Mouse (Mus musculus) C2C12 (cell line): ENCODE measurements around the gene Kank1. TPM values are rescaled to one million over a fixed set of nuclear protein-coding genes. Genes with fewer than 3 reads are reported as not detected.

ENCODE experiments used
- H3K27me3 ChIP-seq: one replicate; pipeline ENCODE4 v1.6.1; 2011; ENCODE audit not compliant: control insufficient read depth, insufficient read depth, insufficient read length
- H3K36me3 ChIP-seq: one replicate; pipeline ENCODE4 v1.6.1; 2011; ENCODE audit not compliant: control insufficient read depth, insufficient read depth
- H3K4me3 ChIP-seq: one replicate; pipeline ENCODE4 v1.5.1; 2011; ENCODE audit warnings: mild to moderate bottlenecking, control low read depth; ENCODE audit not compliant: poor library complexity, insufficient read depth, severe bottlenecking
- H3K79me2 ChIP-seq: one replicate; pipeline ENCODE4 v1.6.1; 2011; ENCODE audit not compliant: control insufficient read depth, insufficient read depth
- H3K79me3 ChIP-seq: one replicate; pipeline ENCODE4 v1.6.1; 2011; ENCODE audit warnings: low read depth, control low read depth
- H3ac ChIP-seq: one replicate; pipeline ENCODE3; 2011; ENCODE audit warnings: low read depth; ENCODE audit not compliant: control insufficient read depth, insufficient read length
- CEBPB ChIP-seq: IDR thresholded peaks from one replicate; pipeline ENCODE4 v1.6.1; 2011; ENCODE audit warnings: low read depth, mild to moderate bottlenecking, control low read depth, moderate library complexity
- CTCF ChIP-seq: IDR thresholded peaks from one replicate; pipeline ENCODE4 v1.5.1; 2011; ENCODE audit not compliant: control insufficient read depth, insufficient read depth, insufficient read length
- FOSL1 ChIP-seq: IDR thresholded peaks from one replicate; pipeline ENCODE4 v1.8.0; 2011; ENCODE audit warnings: mild to moderate bottlenecking, low read length; ENCODE audit not compliant: poor library complexity, insufficient read depth, severe bottlenecking
- MAX ChIP-seq: IDR thresholded peaks from one replicate; pipeline ENCODE4 v1.6.1; 2011; ENCODE audit warnings: mild to moderate bottlenecking, control low read depth
- MYOD1 ChIP-seq: IDR thresholded peaks from one replicate; pipeline ENCODE4 v1.6.1; 2011; ENCODE audit warnings: low read depth; ENCODE audit not compliant: control insufficient read depth, insufficient read length
- MYOG ChIP-seq: IDR thresholded peaks from one replicate; pipeline ENCODE4 v1.6.1; 2011; ENCODE audit not compliant: control insufficient read depth, insufficient read length; ENCODE audit errors: extremely low read depth
- USF1 ChIP-seq: IDR thresholded peaks from one replicate; pipeline ENCODE4 v1.6.1; 2011; ENCODE audit warnings: low read depth, mild to moderate bottlenecking, control low read depth, moderate library complexity
- polyA plus RNA-seq: library from polyadenylated mRNA; unstranded; fragments of >200 nt; fragmentation: generic; extraction: Trizol; gene quantifications from one replicate; pipeline ENCODE4 v1.2.1, GENCODE M21; 2012; ENCODE audit warnings: missing spikeins

The Kank1 gene
- polyA plus RNA-seq, 1 experiment = 0.49 TPM

GRCm38 (mm10) chr19:25365698-25366097 lies 128.9 kb downstream of the Kank1 start:
- H3K27me3 ChIP-seq = no peaks in the 10 kb centered on the region
- H3K4me3 ChIP-seq = no peak overlapping the region
- no peaks in the 10 kb centered on the region for H3K79me2 ChIP-seq
- TF ChIP-seq FOSL1 = no peak
- TF ChIP-seq MAX = no peak
- no peak for TF ChIP-seq CTCF
- TF ChIP-seq USF1 = no peak
- no peak for TF ChIP-seq CEBPB
- TF ChIP-seq MYOD1 = no peak
- TF ChIP-seq MYOG = no peak
- no peaks in the 10 kb centered on the region for H3K36me3 ChIP-seq
- H3ac ChIP-seq = no peak overlapping the region
- no peaks in the 10 kb centered on the region for H3K79me3 ChIP-seq

DNA sequence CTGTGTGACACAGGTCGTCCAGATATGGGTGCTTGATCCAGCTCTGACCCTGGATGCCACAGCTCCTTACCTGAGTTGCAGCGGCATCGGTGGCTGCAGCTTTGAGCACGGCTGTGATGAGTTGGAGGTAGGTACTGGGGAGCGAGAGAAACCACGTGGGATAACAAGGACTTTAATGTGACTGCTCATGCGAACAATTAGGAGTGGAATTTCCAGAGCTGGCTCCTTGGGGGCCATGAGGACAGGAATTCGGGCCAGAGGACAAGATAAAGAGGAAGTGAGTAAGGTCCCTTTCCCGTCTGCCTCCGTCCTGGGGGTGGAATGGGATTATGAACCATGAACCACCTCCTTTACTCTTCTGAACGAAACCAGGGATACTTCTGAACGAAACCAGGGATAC lies 129.8 kb downstream of the Kank1 start:
- Histone ChIP-seq H3K27me3 (no peaks in the 10 kb centered on the region), H3K36me3 (no peaks in the 10 kb centered on the region), H3ac (no peak overlapping the region), H3K79me2 (no peaks in the 10 kb centered on the region), H3K4me3 (no peak overlapping the region), H3K79me3 (no peaks in the 10 kb centered on the region)
- TF ChIP-seq CEBPB (no peak), MAX (no peak)

- Histone ChIP-seq H3K27me3 (no peaks in the 10 kb centered on the region), H3ac (no peak overlapping the region), H3K79me3 (no peaks in the 10 kb centered on the region), H3K79me2 (no peaks in the 10 kb centered on the region), H3K36me3 (no peaks in the 10 kb centered on the region), H3K4me3 (no peak overlapping the region)
- TF ChIP-seq FOSL1 (no peak), USF1 (no peak), CEBPB (no peak), CTCF (no peak), MYOG (no peak), MYOD1 (no peak), MAX (no peak)
Observed at GRCm38 (mm10) chr19:25370428-25370827, 133.7 kb downstream of the Kank1 start.

DNA sequence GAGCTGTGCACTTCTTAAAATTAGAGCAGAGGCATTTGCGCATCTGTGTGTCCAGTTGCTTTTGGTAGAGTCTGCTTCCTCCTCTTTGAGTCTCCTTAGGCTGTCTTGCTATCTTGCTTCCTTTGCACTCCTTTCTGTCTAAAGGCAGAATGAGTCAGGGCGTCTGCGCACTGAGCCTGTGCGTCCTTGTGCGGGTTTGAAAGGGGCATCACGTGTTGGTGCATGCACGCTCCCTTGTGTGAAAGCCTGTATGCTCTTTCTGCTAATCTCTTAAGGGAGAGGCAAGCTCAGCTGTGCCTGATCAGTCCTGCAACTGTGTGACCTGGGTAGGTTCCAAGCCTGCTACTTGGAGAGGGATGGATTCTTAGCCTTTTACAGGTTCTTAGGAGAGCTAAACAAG lies 136.0 kb downstream of the Kank1 start:
- H3ac ChIP-seq = no peak overlapping the region
- H3K27me3 ChIP-seq = no peaks in the 10 kb centered on the region
- no peaks in the 10 kb centered on the region for H3K79me3 ChIP-seq
- H3K79me2 ChIP-seq = no peaks in the 10 kb centered on the region
- H3K36me3 ChIP-seq = no peaks in the 10 kb centered on the region
- TF ChIP-seq MYOG = no peak
- no peak for TF ChIP-seq MYOD1
- TF ChIP-seq FOSL1 = no peak
- no peak for TF ChIP-seq CTCF
- no peak for TF ChIP-seq MAX
- TF ChIP-seq USF1 = no peak
- no peak for TF ChIP-seq CEBPB
- H3K4me3 ChIP-seq = no peak overlapping the region

DNA sequence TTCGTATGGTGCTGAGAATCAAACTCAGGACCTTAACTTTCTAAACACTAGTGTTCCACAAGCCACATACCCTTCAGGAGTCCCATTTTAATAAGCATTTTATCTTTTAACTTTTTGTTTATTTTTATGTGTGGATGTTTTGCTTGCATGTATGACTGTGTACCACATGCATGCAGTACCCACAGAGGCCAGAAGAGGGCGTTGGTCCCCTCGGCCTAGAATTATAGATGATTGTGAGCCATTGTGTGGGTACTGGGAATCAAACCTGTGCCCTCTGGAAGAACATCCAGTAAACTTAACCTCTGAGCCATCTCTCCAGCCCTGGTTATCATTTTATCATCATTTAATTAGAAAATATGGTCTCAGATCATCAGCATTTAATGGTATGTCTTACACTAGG lies 136.8 kb downstream of the Kank1 start:
- Histone ChIP-seq H3ac (no peak overlapping the region), H3K79me3 (no peaks in the 10 kb centered on the region), H3K79me2 (no peaks in the 10 kb centered on the region), H3K36me3 (no peaks in the 10 kb centered on the region), H3K27me3 (no peaks in the 10 kb centered on the region), H3K4me3 (no peak overlapping the region)
- TF ChIP-seq MAX = no peak
- TF ChIP-seq USF1 = no peak
- no peak for TF ChIP-seq MYOD1
- no peak for TF ChIP-seq CEBPB
- TF ChIP-seq CTCF = no peak
- no peak for TF ChIP-seq FOSL1
- TF ChIP-seq MYOG = no peak

DNA sequence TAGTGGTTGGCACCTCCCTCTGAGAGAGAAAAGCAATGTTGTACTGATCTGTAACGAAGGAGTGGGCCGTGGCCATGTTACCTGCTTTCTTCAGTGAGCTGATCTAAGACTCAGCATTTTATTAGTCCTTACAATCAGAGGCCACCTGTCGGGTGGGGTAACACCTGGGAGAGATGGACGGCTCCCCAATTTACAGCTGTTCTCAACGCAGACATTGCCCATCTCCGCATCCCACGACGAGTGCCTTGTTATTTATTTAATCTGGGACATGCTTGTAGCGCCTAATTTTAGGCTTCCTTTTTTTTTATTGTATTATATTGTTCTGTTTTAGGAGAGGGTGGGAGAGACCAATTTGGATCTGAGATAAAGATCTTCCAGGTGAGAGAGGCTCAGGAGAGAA lies 137.4 kb downstream of the Kank1 start:
- no peaks in the 10 kb centered on the region for H3K27me3 ChIP-seq
- H3K79me2 ChIP-seq = no peaks in the 10 kb centered on the region
- H3K36me3 ChIP-seq = no peaks in the 10 kb centered on the region
- TF ChIP-seq MYOG = no peak
- no peak for TF ChIP-seq USF1
- no peak for TF ChIP-seq CEBPB
- TF ChIP-seq MAX = no peak
- no peak for TF ChIP-seq CTCF
- TF ChIP-seq FOSL1 = no peak
- TF ChIP-seq MYOD1 = no peak
- H3K79me3 ChIP-seq = no peaks in the 10 kb centered on the region
- H3ac ChIP-seq = no peak overlapping the region
- H3K4me3 ChIP-seq = no peak overlapping the region
